Mouse (Mus musculus) layer of hippocampus, adult 11-12 months (tissue): ENCODE data around the gene Xk.
A peak's percentile ranks its signal among the peaks of the same experiment; 100 is the strongest.
"Not testable (repeated sequence)": the region's sequence is repeated elsewhere in the genome, so short reads cannot be mapped to it uniquely, and the experiment has no call there.

ENCODE experiments used
- DNase-seq: peaks from one replicate; pipeline ENCODE4 v3.0.0; 2022; ENCODE audit warnings: low spot score

Xk gene

GRCm38 (mm10) chrX:9272460-9273361 lies at the start of gene Xk:
Xk (plus strand) TSS chrX:9272756.
- DNase-seq = peak; percentile 11

GRCm38 (mm10) chrX:9227105-9227504 lies 45.5 kb upstream of the Xk start:
- no peak for DNase-seq

- peak; percentile 5 for DNase-seq
Observed at GRCm38 (mm10) chrX:9240737-9241591, 31.6 kb upstream of the Xk start.

- no peak for DNase-seq
Observed at GRCm38 (mm10) chrX:9243381-9243864, 29.1 kb upstream of the Xk start.

- DNase-seq = no peak
Observed at GRCm38 (mm10) chrX:9244603-9245336, 27.8 kb upstream of the Xk start.

GRCm38 (mm10) chrX:9248911-9249310 lies 23.6 kb upstream of the Xk start:
- DNase-seq = no peak

- no peak for DNase-seq
Observed at GRCm38 (mm10) chrX:9253990-9254389, 18.6 kb upstream of the Xk start.

- DNase-seq = no peak
Observed at GRCm38 (mm10) chrX:9254901-9255300, 17.7 kb upstream of the Xk start.

- no peak for DNase-seq
Observed at GRCm38 (mm10) chrX:9256766-9257165, 15.8 kb upstream of the Xk start, which contains the start of gene Gm14862. Gm14862 (minus strand) TSS chrX:9256899.

GRCm38 (mm10) chrX:9257831-9258230 lies 14.7 kb upstream of the Xk start:
- DNase-seq = no peak

GRCm38 (mm10) chrX:9259267-9259666 lies 13.3 kb upstream of the Xk start:
- no peak for DNase-seq

GRCm38 (mm10) chrX:9271112-9271511 lies 1.4 kb upstream of the Xk start:
- no peak for DNase-seq

- DNase-seq = no peak
Observed at GRCm38 (mm10) chrX:9271947-9272459, 553 bp upstream of the Xk start.

GRCm38 (mm10) chrX:9273377-9274002 lies 934 bp downstream of the Xk start:
- no peak for DNase-seq

- DNase-seq = no peak
Observed at GRCm38 (mm10) chrX:9274321-9274720, 1.8 kb downstream of the Xk start.

GRCm38 (mm10) chrX:9283464-9283863 lies 10.9 kb downstream of the Xk start, which contains the start of gene H2al1m:
H2al1m (plus strand) TSS chrX:9283764.
- not testable (repeated sequence) for DNase-seq

- DNase-seq = not testable (repeated sequence)
Observed at GRCm38 (mm10) chrX:9293140-9293829, 20.7 kb downstream of the Xk start.

- DNase-seq = no peak
Observed at GRCm38 (mm10) chrX:9298413-9298864, 25.9 kb downstream of the Xk start.

- DNase-seq = no peak
Observed at GRCm38 (mm10) chrX:9302791-9303190, 30.2 kb downstream of the Xk start.

- no peak for DNase-seq
Observed at GRCm38 (mm10) chrX:9303455-9303854, 30.9 kb downstream of the Xk start.
